Mouse (Mus musculus) hindbrain, embryonic 10.5 days (tissue): ENCODE results near the gene Ncoa5. TPM values are rescaled to one million over a fixed set of nuclear protein-coding genes. Genes with fewer than 3 reads are reported as not detected.

ENCODE experiments used
- DNase-seq: peaks from one replicate; pipeline ENCODE4 v3.0.0-alpha.2; 2017; ENCODE audit warnings: low spot score
- H3K27ac ChIP-seq: fragments of 300-500 bp; sonication (generic); 2 replicates; pipeline ENCODE4 v1.5.1; 2016; ENCODE audit warnings: mild to moderate bottlenecking, moderate library complexity
- H3K27me3 ChIP-seq: fragments of 300-500 bp; sonication (generic); 2 replicates; pipeline ENCODE4 v1.6.1; 2016; ENCODE audit warnings: mild to moderate bottlenecking; ENCODE audit not compliant: poor library complexity, insufficient read depth, severe bottlenecking
- H3K36me3 ChIP-seq: fragments of 300-500 bp; sonication (generic); 2 replicates; pipeline ENCODE4 v1.6.1; 2016; ENCODE audit warnings: mild to moderate bottlenecking, moderate library complexity
- H3K4me1 ChIP-seq: fragments of 300-500 bp; sonication (generic); replicated peaks from 2 replicates; pipeline ENCODE4 v1.6.1; 2016; ENCODE audit warnings: mild to moderate bottlenecking
- H3K4me3 ChIP-seq: fragments of 300-500 bp; sonication (generic); 2 replicates; pipeline ENCODE4 v1.5.1; 2016; ENCODE audit warnings: mild to moderate bottlenecking, moderate library complexity
- H3K9me3 ChIP-seq: fragments of 300-500 bp; sonication (generic); 2 replicates; pipeline ENCODE4 v1.6.1; 2016; ENCODE audit warnings: mild to moderate bottlenecking, moderate library complexity
- WGBS: fragments of 180-500 bp; shearing (Covaris S2); methylation state at CpG from one replicate; pipeline ENCODE4 v1.1.7; 2016; 5-methylcytosine and 5-hydroxymethylcytosine counted together
- polyA plus RNA-seq: library from polyadenylated mRNA; unstranded; fragments of >200 nt; fragmentation: Nextera tagmentation; extraction: Ambion mirVana; gene quantifications from 2 replicates; pipeline ENCODE4 v1.2.1, GENCODE M21; 2016

Ncoa5 gene
- polyA plus RNA-seq, 1 experiment from 2014 or later: 102 TPM

GRCm38 (mm10) chr2:164960716-164961441 is 73.8 kb downstream of the Ncoa5 start, which contains the start of gene Slc12a5:
Gene Slc12a5, plus strand, starts transcription at chr2:164960802.
- DNase-seq: peak; percentile 84
- peaks cover 48% of the 10 kb centered on the region for H3K4me1 ChIP-seq
- 1% methylated on average over 49 of the region's 54 CpGs for WGBS
- peak within 1 kb of the TSS; percentile 73 for H3K4me3 ChIP-seq
- peaks cover 51% of the 10 kb centered on the region for H3K27me3 ChIP-seq
- H3K9me3 ChIP-seq: no peaks in the 10 kb centered on the region
- no peaks in the 10 kb centered on the region for H3K36me3 ChIP-seq
- H3K27ac ChIP-seq: peak within 1 kb of the TSS; percentile 88

DNA sequence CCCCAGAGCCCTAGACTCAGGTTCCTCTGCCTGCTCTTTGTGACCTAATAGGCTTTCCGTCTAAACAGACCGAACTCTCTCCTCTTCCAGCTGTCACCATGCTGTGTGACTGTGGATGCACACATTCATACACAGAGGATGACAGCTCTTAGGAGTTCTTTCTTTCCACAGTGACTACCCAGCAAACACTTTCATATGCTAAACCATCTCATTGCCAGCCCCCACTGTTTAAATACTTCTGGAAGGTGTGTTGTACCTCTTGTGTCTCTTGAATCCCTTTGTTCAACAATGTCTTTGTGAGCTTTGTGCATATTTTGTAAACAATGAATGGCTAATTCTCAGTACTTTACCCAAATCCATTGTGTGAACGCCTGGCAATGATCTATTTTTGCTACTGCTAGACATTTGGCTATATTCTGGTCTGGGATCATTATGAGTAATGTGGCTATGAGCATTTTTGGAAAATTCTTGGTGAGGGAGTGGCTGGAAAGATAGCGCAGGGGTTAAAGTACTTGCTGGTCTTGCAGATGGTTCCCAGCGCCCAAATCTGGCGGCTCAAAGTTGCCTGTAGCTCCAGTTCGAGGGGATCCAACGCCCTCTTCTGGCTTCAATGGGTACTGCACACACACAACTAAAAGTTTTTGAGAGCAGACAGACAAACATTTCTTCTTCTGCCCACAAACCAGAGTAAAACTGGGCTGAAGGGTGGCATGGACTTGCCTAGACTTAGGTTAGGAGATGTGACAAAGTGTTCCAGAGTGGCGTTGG is 76.9 kb downstream of the Ncoa5 start:
- Histone ChIP-seq H3K27me3 (peaks cover 53% of the 10 kb centered on the region), H3K9me3 (no peaks in the 10 kb centered on the region), H3K36me3 (no peaks in the 10 kb centered on the region), H3K4me1 (peaks cover 38% of the 10 kb centered on the region), H3K27ac (no peak overlapping the region), H3K4me3 (no peak overlapping the region)
- DNase-seq: no peak
- 71% methylated on average over 9 of the region's 9 CpGs for WGBS

DNA sequence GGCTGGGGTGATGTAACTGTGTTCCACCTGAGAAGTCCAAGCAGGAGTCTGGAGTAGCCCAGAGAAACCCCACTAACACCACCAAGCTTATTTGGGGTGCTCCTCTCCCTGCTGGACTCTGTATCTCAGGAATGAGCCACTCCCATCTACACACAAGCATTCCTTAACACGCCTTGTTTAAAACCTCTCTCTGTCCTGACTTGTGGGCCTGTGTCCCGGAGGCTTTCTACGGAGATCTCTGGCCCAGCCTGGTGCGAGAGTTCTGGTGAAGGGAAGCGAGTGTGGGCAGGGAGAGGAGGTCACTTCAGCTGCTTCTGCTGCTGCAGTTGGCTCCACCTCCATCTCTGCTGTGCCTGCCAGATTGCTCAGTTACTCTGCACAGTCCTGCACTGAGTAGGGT is 78.5 kb downstream of the Ncoa5 start:
- H3K27me3 ChIP-seq: peaks cover 61% of the 10 kb centered on the region
- peaks cover 28% of the 10 kb centered on the region for H3K4me1 ChIP-seq
- no peaks in the 10 kb centered on the region for H3K36me3 ChIP-seq
- DNase-seq: no peak
- H3K27ac ChIP-seq: no peak overlapping the region
- no peak overlapping the region for H3K4me3 ChIP-seq
- no peaks in the 10 kb centered on the region for H3K9me3 ChIP-seq
- WGBS: 63% methylated on average over 5 of the region's 5 CpGs

DNA sequence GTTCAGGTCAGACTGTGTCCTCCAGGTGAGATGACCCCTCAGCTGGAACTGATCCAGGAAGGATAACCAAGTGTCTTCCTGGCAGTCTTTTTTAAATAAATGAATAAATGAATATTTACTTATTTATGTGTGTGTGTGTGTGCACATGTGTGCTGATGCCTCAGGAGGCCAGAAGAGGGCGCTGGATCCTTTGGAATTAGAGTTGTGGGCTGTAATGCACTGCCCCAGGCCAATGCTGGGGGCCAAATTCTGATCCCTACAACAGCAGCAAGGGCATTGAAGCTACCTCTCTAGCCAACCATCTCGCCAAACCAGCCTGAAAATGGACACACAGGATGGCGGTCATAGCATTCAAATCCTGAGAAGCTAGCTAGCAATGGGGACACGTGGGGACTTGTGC is 78.9 kb downstream of the Ncoa5 start:
- WGBS: 74% methylated on average over 4 of the region's 4 CpGs
- Histone ChIP-seq H3K27me3 (peaks cover 63% of the 10 kb centered on the region), H3K36me3 (no peaks in the 10 kb centered on the region), H3K27ac (no peak overlapping the region), H3K4me1 (peaks cover 23% of the 10 kb centered on the region), H3K9me3 (no peaks in the 10 kb centered on the region), H3K4me3 (no peak overlapping the region)
- DNase-seq: no peak

- 0 out of 2 replicates have a peak overlapping the region, but pooled peaks have one; percentile 14 for H3K4me3 ChIP-seq
- peaks cover 39% of the 10 kb centered on the region for H3K4me1 ChIP-seq
- H3K27ac ChIP-seq: no peak overlapping the region
- peak; percentile 86 for DNase-seq
- no peaks in the 10 kb centered on the region for H3K9me3 ChIP-seq
- WGBS: under 1% methylated on average over 21 of the region's 21 CpGs
- H3K27me3 ChIP-seq: peaks cover 88% of the 10 kb centered on the region
- no peaks in the 10 kb centered on the region for H3K36me3 ChIP-seq
Observed at GRCm38 (mm10) chr2:164953224-164953623, 81.4 kb downstream of the Ncoa5 start.

GRCm38 (mm10) chr2:164952448-164952847 is 82.2 kb downstream of the Ncoa5 start:
- Histone ChIP-seq H3K9me3 (no peaks in the 10 kb centered on the region), H3K4me1 (peaks cover 46% of the 10 kb centered on the region), H3K27me3 (peaks cover 94% of the 10 kb centered on the region), H3K4me3 (no peak overlapping the region), H3K27ac (no peak overlapping the region), H3K36me3 (no peaks in the 10 kb centered on the region)
- 41% methylated on average over 13 of the region's 13 CpGs for WGBS
- DNase-seq: no peak

GRCm38 (mm10) chr2:164951745-164952144 is 82.9 kb downstream of the Ncoa5 start:
- Histone ChIP-seq H3K27me3 (peaks cover 94% of the 10 kb centered on the region), H3K4me1 (peaks cover 40% of the 10 kb centered on the region), H3K36me3 (no peaks in the 10 kb centered on the region), H3K4me3 (no peak overlapping the region), H3K9me3 (no peaks in the 10 kb centered on the region), H3K27ac (no peak overlapping the region)
- DNase-seq: no peak
- 81% methylated on average over 4 of the region's 4 CpGs for WGBS

- peak; percentile 56 for DNase-seq
- Histone ChIP-seq H3K9me3 (no peaks in the 10 kb centered on the region), H3K27me3 (peaks cover 92% of the 10 kb centered on the region), H3K4me1 (peaks cover 39% of the 10 kb centered on the region), H3K27ac (no peak overlapping the region), H3K4me3 (no peak overlapping the region), H3K36me3 (no peaks in the 10 kb centered on the region)
- WGBS: 27% methylated on average over 13 of the region's 13 CpGs
Observed at GRCm38 (mm10) chr2:164950501-164950900, 84.2 kb downstream of the Ncoa5 start.

Other genes starting within 250 kb of the Ncoa5 start
- gene Snx21, start 249.0 kb downstream of the Ncoa5 start, polyA plus RNA-seq: 10.8 and 13.7 TPM in 2 replicates
- 16.5 and 17.7 TPM in 2 replicates for gene Acot8, start 230.0 kb downstream of the Ncoa5 start, polyA plus RNA-seq
- gene Zswim3, start 229.8 kb downstream of the Ncoa5 start, polyA plus RNA-seq: 9.3 and 12.4 TPM in 2 replicates
- gene Zswim1, start 212.2 kb downstream of the Ncoa5 start, polyA plus RNA-seq: 25.1 and 27.5 TPM in 2 replicates
- gene Spata25, start 206.3 kb downstream of the Ncoa5 start, polyA plus RNA-seq: not detected in 2 replicates
- gene Ctsa, start 202.0 kb downstream of the Ncoa5 start, polyA plus RNA-seq: 98.2 and 104 TPM in 2 replicates
- 4.3 and 5.1 TPM in 2 replicates for gene Neurl2, start 201.4 kb downstream of the Ncoa5 start, polyA plus RNA-seq
- gene Pltp, start 177.2 kb downstream of the Ncoa5 start, polyA plus RNA-seq: 47.2 and 78.1 TPM in 2 replicates
- gene Pcif1, start 155.6 kb downstream of the Ncoa5 start, polyA plus RNA-seq: 76.1 and 88.4 TPM in 2 replicates
- gene Zfp335, start 123.1 kb downstream of the Ncoa5 start, polyA plus RNA-seq: 15.3 and 18.4 TPM in 2 replicates
- 0.56 and 1.2 TPM in 2 replicates for gene Mmp9, start 94.1 kb downstream of the Ncoa5 start, polyA plus RNA-seq
- gene Slc12a5, start 74.1 kb downstream of the Ncoa5 start, polyA plus RNA-seq: 3.1 and 5.1 TPM in 2 replicates
- 7.2 and 8.1 TPM in 2 replicates for gene Cd40, start 20.8 kb upstream of the Ncoa5 start, polyA plus RNA-seq
- not detected in 2 replicates for gene 1700025C18Rik, start 55.9 kb upstream of the Ncoa5 start, polyA plus RNA-seq
- 4.4 and 8.7 TPM in 2 replicates for gene Cdh22, start 200.0 kb upstream of the Ncoa5 start, polyA plus RNA-seq